Mouse (Mus musculus): ENCODE measurements around the gene Dnah2.

Gene Dnah2

DNA sequence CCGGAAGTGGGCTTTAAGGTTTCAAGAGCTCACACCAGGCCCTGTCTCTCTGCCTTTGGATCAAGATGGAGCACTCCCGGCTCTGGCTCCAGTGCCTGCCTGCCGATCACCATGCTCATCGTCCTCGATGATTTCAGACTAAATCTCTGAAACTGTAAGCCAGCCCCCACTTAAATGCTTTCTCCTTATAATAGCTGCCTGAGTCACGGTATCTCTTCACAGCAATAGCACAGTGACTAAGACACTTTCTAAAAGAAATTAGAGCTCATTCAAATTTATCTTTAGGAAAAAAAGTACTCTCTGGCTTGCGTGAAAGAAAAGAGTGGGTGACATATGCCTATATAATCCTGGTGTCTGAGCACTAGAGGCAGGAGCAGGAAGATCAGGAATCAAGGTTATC lies 84.9 kb downstream of the Dnah2 start:
- DNase-seq (ENCODE audit: low spot score): no peak

DNA sequence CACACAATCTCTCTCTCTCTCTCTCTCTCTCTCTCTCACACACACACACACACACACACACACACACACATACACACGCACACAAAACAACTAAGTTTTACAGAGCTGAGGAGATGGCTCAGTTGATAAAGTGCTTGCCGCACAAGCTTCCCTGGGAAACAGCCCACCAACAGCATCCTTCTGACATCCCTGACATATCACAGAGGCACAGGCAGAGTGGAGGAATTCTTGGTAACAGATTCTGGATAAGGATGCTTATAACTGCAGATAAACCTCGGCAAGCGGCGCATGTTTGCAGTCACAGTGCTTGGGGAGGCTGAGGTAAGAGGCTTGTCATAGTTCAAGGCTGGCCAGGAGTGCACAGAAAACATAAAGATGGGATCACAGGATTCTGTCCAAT lies 87.3 kb downstream of the Dnah2 start:
- DNase-seq (ENCODE audit: low spot score): no peak

DNA sequence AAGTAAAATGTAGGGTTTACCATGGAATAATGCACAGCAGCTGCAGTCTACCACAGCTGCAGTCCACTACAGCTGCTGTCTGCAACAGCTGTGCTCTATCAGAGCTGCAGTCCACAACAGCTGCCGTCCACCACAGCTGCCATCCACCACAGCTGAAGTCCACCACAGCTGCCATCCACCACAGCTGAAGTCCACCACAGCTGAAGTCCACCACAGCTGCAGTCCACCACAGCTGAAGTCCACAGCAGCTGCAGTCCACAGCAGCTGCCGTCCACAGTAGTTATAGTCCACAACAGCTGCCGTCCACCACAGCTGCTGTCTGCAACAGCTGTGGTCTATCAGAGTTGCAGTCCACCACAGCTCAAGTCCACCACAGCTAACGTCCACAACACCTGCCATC lies 89.0 kb downstream of the Dnah2 start:
- no peak for DNase-seq (ENCODE audit: low spot score)

DNA sequence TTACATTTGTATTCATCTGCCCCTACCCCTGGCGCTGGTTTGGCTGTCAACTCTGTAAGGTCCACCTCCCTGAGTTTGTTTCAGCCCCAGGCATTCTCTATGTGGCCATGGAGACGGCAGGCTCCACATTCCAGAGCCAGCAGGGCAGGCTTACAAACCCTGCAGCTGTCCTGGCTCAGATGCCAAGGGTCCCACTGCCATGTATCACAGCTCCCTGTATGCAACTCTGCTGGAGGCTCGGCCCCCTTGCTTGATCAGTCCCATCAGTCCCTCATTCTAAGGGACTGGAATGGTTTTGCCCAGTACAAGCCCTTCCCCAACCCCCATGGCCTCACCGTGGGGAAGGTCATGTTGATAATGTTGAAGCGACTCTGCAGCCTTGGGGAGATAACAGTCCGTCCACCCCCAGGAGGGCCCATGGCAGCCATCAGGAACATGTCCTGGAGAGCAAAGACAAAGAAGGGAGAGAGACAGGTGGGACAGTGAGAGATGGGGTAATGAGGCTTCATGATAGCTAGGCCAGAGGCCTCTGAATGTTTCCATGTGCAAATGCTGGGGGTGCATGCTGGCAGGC lies 91.8 kb downstream of the Dnah2 start:
- DNase-seq (ENCODE audit: low spot score): no peak

DNA sequence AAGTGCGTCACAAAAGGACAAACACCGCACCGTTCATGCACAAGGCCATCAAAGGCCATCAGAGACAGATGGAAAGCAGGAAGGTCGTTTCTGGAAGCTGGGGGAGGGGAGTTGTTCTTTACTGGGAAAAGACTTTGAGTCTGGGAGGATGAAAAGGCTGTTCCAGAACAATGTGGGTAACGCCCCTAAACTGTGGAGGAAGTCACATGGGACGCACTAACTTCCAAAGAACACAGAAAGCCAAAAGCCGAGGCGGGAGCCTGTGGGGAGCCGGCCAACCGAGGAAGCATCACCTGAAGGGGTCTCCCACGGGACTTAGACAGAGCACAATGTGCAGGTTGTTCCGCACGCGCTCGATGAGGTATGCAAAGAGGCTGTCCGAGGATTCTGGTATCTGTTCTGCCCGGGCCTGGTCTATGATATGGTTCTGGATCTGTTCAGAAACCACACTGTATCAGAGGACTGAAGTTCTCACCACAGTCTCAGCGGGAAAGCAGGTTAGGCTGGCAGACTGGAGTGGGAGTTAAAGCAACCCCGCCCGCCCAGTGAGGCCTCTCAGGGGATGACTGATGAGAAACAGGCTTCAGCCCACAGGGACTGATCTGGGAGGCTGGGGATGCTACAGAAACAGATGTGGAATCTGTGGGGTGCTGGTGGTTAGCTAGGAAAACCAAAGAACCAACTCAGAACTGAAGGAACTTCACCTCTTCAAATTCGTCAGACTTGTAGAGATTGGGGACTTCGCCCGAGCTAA lies 96.6 kb downstream of the Dnah2 start:
- no peak for DNase-seq (ENCODE audit: low spot score)

DNA sequence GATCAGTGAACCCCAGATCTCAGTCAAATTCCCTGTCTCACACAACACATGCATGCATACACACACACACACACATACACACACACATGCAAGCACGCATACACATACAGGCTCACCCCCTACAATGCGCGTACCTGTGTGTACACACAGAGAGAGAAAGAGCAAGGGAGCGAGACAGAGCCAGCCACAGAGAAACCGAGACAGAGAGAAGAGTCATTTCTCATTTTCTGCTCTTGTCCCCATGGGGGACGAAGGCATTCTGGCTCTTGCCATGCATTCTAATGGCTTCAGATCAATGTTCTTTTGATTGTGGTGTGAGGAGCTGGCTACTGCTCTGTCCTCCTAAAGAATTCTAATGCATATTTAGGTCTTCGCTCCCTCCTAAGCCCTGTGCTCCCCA lies 101.6 kb downstream of the Dnah2 start:
- no peak for DNase-seq (ENCODE audit: low spot score)

DNA sequence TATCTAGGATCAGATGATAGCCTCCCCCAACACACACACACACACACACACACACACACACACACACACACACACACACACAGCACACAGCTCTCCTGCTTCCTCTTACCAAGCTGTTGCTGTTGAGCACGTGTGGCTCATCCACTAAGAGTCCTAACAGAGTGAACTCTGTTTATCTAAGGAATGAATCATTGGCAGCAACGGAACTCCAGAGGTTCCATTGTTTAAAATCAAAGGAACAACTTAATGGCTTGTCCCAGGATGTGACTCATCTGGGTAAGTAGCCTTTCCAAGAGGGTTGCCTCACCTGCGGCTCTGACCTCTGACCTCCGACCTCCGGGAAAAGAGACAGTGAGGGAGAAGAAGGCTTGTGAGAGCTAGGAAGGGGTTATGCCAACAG lies 105.6 kb downstream of the Dnah2 start:
- DNase-seq (ENCODE audit: low spot score): no peak

DNA sequence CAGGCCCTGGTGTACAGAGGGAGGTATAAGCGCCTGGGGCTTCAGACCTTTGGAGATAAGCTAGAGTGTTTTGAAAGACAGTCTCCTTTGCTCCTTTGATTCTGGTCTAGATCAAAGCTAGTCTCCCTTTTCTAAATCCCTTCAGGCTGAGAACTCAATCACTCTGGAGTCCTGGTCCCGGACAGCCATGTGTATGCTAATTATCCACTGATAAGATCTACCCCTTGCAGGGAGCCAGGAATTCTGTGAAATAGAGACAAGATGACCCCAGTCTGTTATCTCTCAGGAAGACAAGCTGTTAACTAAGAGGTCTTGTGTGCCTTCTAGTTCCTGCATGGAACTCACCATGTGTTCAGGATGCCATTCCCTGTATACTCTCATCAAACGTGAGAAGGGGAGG lies 111.6 kb downstream of the Dnah2 start:
- DNase-seq (ENCODE audit: low spot score): no peak

DNA sequence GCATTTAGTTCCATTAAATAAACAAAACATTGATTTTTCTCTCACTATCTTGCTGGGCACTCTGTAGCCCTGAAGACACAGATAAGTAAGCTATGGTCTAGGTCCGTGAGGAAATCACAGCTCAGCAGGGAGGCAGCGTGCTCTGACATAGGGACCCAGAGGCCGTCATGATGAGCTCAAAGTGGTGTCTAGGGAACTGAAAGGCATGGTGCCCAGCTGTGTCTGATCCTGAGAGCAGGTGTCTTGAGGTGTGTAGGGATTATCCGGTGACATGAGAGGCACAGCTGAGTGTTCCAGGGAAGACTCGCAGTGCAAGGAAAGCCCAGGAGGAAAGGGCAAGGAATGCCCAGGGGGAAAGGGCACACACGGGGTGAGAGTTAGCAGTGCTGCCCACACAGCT lies 115.7 kb downstream of the Dnah2 start:
- DNase-seq (ENCODE audit: low spot score): no peak

DNA sequence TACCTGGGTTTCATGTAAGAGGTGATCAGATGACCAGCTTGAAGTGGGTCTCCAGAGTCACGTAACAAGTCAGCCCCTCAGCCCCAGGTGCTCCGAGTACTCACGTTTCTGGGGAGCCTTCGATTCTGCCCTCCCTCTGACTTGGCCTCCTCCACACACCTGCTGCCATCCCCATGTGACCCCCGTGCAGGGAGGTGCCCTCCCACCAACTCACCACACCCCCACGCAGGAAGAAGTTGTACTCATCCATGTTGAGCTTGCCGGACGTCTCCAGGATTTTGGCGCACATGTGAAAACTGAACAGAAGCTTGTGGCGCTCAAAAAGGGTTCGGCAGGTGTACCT lies 116.3 kb downstream of the Dnah2 start:
- DNase-seq (ENCODE audit: low spot score): no peak

DNA sequence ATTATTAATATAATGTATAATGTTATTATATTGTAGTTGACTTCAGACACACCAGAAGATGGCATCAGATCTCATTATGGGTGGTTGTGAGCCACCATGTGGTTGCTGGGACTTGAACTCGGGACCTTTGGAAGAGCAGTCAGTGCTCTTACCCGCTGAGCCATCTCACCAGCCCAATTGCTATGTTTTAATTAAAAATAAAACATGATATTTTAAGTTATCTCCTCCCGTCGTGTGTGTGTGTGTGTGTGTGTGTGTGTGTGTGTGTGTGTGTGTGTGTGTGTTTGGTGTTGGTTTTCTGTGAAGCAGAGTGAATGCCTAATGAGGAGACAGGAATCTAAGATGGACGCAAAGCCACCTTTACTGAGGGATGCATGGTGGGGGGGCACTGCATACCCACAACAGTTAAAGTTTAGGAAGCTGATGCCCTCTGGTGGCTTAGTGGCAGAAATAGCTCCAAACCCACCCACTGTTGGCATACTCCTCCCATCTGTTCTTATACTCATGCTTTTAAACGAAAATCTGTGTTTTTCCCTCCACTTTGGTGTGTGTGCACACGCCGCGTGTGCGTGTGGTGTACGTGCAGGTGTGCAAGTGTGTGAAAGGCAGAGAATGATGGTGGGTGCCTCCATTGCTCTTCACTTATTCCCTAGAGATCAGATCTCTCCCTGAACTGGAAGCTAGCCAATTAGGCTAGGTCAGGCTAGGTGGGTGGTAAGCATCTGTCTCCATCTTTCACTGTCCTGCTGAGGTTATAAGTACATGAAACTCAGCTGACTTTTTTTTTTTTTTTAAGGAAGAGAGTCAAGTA lies 116.9 kb downstream of the Dnah2 start:
- DNase-seq (ENCODE audit: low spot score): no peak

DNA sequence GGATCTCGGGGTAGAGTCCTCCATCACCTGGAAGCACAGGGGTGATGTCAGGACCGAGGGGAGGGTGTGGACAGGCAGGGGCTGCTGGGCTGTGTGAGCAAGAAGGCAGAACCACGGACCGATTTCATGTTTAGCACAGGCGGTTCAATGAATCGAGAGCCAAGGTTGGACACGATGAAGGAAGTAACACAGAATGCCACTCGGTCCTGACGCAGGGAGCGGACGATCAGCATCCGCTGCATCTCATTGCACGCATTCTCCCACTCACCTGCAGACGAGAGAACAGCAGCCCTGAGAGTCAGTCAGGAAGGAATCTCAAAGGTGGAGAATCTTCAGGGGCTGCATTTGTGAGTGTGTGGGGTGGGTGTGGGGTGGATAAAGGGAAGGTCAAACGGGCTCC lies 118.3 kb downstream of the Dnah2 start:
- no peak for DNase-seq (ENCODE audit: low spot score)

DNA sequence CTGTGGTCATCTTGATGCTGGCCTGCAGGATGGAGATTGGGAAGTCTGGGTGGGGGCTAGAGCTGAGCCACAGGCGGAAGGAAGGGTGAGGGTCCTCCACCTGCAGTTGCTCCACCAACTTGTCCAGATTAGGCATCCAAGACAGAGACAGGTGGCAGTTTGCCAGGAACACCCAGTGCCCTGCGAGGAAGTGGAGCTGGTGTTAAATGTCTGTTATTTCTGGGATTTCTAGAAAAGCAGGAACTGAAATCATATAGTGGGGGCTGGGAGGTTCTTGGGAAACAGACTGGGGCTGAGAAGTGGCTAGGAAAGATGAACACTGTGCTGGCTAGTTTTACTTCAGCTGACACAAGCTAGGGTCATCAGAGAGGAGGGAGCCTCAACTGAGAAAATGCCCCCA lies 119.6 kb downstream of the Dnah2 start:
- DNase-seq (ENCODE audit: low spot score): no peak

DNA sequence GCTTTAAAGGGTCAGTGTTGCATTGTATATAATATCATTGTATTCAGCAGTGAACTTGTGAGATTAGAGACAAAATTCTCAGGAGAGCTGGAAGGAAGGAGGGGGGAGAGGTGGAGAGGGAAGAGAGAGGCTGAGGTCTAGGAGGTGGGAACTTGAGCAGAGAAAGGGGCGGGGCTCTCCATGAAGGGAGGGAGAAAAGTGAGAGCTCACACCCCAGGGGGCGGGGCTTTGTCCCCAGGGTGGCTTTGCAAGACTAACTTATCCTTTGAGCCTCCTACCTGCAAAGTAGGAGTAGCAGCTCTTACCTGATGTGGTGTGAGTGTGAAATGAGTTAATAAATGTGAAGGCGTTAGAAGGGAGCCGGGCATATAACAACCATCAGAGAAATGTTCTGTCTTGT lies 120.2 kb downstream of the Dnah2 start:
- DNase-seq (ENCODE audit: low spot score): no peak

DNA sequence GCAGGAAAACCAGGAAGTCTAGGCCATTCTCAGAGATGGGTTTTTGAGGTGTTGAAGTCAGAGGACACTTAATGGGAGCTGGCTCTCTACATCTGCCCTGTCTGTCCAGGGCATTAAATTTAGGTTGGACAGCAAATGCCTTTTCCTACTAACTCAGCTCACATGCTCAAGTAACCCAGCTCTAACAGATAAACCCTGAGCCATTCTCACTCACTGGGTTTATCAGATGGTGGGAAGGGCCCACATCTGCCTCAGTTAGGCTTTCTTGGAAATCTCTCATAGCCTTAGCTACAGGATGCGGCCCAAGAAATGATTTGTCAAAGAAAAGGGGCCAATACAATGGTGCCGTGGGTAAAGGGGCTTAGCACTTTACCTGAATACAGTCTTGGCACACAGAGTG lies 122.7 kb downstream of the Dnah2 start:
- no peak for DNase-seq (ENCODE audit: low spot score)

DNA sequence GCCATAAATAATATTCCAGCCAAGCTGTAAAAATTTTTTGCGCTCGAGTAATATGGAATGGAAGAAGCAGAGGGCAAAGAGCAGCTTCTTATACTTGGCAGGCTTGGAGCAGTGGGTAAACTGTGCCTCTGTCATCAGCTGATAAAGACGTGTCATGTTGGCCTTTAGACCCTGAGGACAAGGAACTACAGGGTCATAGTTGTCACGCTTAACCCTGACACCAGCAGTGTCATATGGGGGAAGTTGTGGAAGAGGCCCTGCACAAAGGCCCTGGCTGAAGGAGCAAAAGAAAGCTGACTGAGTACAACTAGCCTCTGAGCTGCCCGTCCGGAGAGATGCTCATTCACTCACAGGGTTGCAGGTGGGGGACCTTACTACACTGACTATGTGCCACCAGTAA lies 125.0 kb downstream of the Dnah2 start:
- DNase-seq (ENCODE audit: low spot score): no peak

DNA sequence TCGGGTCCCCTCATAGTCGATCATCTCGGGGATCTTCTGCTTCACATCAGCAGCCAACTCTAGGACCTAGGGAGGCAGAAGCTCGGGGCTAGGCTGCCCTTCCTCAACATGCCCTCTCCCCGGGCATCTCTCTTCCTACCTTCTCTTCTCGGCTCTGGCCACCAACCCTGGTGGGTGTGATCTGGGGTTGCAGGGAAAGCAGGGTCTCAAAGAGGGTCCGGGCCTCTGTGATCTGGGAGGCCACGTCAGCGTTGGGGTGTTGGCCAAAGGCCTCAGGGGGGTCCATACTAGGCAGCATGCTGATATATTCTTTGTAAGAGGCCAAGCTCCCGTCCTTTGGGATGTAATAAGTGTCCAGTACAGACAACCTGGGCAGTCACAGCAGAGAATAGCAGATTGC lies 126.1 kb downstream of the Dnah2 start:
- no peak for DNase-seq (ENCODE audit: low spot score)

DNA sequence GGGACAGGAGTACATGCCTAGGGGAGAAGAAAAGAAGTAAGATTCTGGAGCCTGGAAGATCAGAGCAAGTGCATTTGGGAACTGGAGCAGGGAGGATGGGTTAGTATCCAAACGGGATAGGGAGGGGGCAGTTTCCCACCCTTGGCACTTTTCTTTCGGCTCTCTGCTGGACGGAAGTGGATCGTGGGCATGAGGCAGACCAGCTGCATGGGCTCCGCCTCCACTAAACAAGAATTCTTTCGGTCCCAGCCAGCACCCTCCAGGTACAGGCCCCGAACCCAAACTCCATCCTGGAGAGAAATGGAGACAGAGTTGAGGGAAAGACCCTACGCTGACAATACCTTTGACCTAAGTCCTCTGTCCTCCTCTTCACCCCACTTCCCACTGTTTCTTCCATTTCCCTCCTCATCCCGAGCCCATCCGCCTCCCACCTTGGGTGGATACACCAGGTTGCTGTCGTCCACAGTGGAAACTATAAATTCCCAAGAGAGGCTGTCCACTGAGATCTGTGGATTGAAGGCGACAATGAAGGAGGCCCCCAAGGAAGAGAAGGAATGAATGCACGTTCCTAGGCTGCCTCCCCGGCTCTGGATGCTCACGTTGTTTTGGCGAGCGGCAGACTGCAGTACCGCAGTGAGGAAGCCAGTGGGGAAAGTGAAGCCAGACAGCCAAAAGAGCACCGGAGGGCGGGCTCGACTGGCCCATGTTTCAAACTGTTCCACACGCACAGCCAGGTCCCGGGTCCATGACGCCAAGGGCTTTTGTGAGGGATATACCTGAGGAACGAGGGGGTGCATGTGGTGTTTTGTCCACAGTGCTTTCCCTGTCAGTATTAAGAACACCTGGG lies 127.6 kb downstream of the Dnah2 start:
- no peak for DNase-seq (ENCODE audit: low spot score)

DNA sequence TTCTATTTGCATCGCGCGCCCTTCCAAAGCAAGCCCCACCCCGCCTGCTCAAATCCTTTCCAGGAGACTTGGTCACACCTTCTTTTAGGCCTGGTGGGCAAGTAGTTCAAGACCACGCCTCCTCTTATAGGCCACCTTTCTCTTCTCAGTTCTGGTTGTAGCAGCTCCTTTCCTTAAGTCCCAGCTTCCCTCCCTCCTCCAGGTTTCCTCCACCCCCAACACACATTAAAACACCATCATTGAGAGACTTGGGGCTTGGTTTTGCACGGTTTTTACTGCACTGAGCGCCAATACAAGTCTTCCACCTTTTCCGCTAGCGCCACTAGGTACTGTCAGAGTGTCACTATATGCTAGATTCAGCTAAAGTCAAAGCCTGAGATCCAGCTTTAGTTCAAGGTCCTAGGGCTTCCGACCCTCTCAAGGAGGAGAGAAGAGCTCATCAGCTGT lies 128.3 kb downstream of the Dnah2 start:
- DNase-seq (ENCODE audit: low spot score): no peak

DNA sequence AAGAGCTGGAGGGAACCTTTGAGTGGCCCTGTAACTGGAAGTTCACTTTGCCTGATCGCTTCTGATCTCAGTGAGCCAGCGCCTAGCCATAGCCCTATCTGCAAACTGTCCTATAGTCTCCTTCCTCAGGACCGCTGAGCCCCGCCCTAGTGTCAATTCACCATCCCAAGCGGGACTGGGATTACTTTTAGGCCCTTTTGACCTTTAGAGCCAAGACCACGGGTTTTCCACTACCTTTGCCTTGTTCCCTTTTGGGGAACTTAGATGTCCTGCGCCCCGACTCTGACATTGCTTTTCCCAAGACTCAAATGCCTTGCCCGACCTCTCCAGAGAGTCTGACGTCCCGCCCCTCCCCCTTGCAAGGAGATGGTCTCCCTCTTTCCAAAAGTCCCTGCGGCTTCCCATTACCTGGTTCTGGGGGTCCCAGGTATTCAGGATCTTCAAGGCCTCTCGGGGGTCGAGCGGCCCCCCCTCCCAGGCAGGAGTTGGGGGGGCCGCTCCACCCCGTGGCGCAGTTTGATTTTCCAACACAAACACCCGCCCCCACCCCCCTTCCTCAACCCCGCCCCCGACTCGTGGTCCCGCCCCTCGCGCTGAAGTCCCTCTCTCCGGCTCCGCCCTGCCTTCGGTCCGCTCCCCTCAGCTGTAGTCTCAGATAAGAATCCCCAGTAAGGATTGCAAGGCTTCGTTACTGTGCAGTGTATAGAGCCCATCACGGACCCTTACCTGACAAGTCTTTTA lies 128.9 kb downstream of the Dnah2 start:
- peak; percentile 70 for DNase-seq (ENCODE audit: low spot score)

DNA sequence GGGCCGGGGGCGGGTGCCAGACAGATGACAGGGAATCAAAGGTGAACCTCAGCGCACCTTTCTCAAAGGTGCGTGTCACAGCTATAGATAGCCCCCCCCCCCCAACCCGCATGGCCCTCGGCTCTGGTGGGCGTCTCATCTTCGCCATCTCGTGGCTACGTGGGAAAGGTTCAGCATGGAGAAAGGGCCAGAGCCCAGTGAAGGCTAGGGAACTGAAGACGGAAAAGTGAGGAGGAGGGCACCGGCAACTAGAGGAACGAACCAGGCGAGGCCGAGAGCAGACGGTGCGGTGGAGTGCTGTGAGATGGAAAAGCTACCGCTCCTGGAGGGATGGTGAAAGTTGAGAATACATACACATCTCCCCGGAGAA lies 129.5 kb downstream of the Dnah2 start:
- no peak for DNase-seq (ENCODE audit: low spot score)
